ENCODE assay signal across 10 mouse cellular contexts in the genomic region with DNA sequence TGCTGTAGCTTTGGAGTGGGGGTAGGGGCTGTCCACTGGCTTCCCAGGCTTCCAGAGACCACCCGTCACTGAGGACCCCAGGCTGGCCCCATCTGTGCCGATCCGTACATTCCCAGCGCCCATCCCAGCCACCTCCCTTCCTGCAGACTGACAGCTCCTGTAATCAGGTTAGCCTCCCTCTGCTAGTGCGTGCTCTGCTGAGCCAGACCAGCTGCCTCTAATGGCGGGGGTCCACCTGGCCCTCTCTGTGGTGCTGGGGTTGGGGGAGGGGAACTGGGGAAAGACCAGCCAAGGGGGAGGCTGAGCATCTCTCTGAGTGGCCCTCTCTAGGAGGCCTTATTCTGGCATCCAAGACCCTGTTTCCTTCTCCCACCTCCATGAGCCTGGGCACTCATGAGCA. TPM values are rescaled to one million over a fixed set of nuclear protein-coding genes. Genes with fewer than 3 reads are reported as not detected.
DNase-seq lines count a peak whose midpoint lies in the region; ATAC-seq lines count a peak whose summit lies in the region.
"Had no signal": no experiment of that assay in that cellular context is flagged by ENCODE, and none has a peak within 500 bp of the region (broad histone marks: within the 10 kb centered on the region; RNA-seq: fewer than 3 reads in every experiment).

No protein-coding gene starts in this region.

- H3K4me1 ChIP-seq in heart, embryonic 12.5 days (replicated peaks) = peaks cover 99% of the 10 kb centered on the region
- peaks cover 98% of the 10 kb centered on the region for H3K4me1 ChIP-seq in embryonic facial prominence, embryonic 10.5 days
- H3K4me1 ChIP-seq in hindbrain, embryonic 10.5 days (replicated peaks) = peaks cover 97% of the 10 kb centered on the region
- peaks cover 66% of the 10 kb centered on the region for H3K4me1 ChIP-seq in midbrain, embryonic 14.5 days (ENCODE audit: control insufficient read depth, insufficient read depth, low read length)

- no peaks in the 10 kb centered on the region for H3K9me3 ChIP-seq in heart, embryonic 12.5 days (replicated peaks)
- no peaks in the 10 kb centered on the region for H3K9me3 ChIP-seq in embryonic facial prominence, embryonic 10.5 days
- no peaks in the 10 kb centered on the region for H3K9me3 ChIP-seq in hindbrain, embryonic 10.5 days
- H3K9me3 ChIP-seq in midbrain, embryonic 14.5 days (ENCODE audit: control insufficient read depth, low read length) = no peaks in the 10 kb centered on the region

- H3K9ac ChIP-seq in heart, embryonic 12.5 days = peak overlapping the region; percentile 52
- H3K9ac ChIP-seq in midbrain, embryonic 14.5 days (replicated peaks; ENCODE audit: low read length) = no peak overlapping the region

- WGBS in heart, embryonic 12.5 days = 14% methylated on average over 6 of the region's 6 CpGs
- WGBS in embryonic facial prominence, embryonic 10.5 days = 28% methylated on average over 6 of the region's 6 CpGs
- WGBS in hindbrain, embryonic 10.5 days = 39% methylated on average over 6 of the region's 6 CpGs
- WGBS in midbrain, embryonic 14.5 days = 19% methylated on average over 6 of the region's 6 CpGs

- peak overlapping the region; percentile 76 for H3K27ac ChIP-seq in heart, embryonic 12.5 days (ENCODE audit: poor library complexity, severe bottlenecking)
- H3K27ac ChIP-seq in embryonic facial prominence, embryonic 10.5 days (replicated peaks) = peak overlapping the region; percentile 69
- peak overlapping the region; percentile 73 for H3K27ac ChIP-seq in hindbrain, embryonic 10.5 days
- H3K27ac ChIP-seq in midbrain, embryonic 14.5 days (replicated peaks; ENCODE audit: low read depth, low read length) = peak overlapping the region; percentile 74

- H3K4me3 ChIP-seq in heart, embryonic 12.5 days = no peak overlapping the region
- peak overlapping the region; percentile 3; the same call in 1 of the 2 replicates for H3K4me3 ChIP-seq in embryonic facial prominence, embryonic 10.5 days
- no peak overlapping the region for H3K4me3 ChIP-seq in hindbrain, embryonic 10.5 days
- H3K4me3 ChIP-seq in midbrain, embryonic 14.5 days (replicated peaks; ENCODE audit: low read depth, low read length) = no peak overlapping the region

- no peak overlapping the region for H3K4me2 ChIP-seq in heart, embryonic 12.5 days
- no peak overlapping the region for H3K4me2 ChIP-seq in midbrain, embryonic 14.5 days (ENCODE audit: low read length)

- no peaks in the 10 kb centered on the region for H3K27me3 ChIP-seq in heart, embryonic 12.5 days (replicated peaks)
- H3K27me3 ChIP-seq in embryonic facial prominence, embryonic 10.5 days (replicated peaks; ENCODE audit: low read depth, poor library complexity, severe bottlenecking) = no peaks in the 10 kb centered on the region
- no peaks in the 10 kb centered on the region for H3K27me3 ChIP-seq in hindbrain, embryonic 10.5 days (ENCODE audit: insufficient read depth, poor library complexity, severe bottlenecking)
- H3K27me3 ChIP-seq in midbrain, embryonic 14.5 days (ENCODE audit: control insufficient read depth, insufficient read depth, low read length) = no peaks in the 10 kb centered on the region
- H3K27me3 ChIP-seq: CH12.LX had no signal

- 0 out of 2 replicates have a peak, but pooled peaks cover 4% of the 10 kb centered on the region for H3K36me3 ChIP-seq in heart, embryonic 12.5 days
- H3K36me3 ChIP-seq in embryonic facial prominence, embryonic 10.5 days (replicated peaks) = peaks cover 66% of the 10 kb centered on the region
- peaks cover 67% of the 10 kb centered on the region for H3K36me3 ChIP-seq in hindbrain, embryonic 10.5 days
- peaks cover 23% of the 10 kb centered on the region for H3K36me3 ChIP-seq in midbrain, embryonic 14.5 days (ENCODE audit: control insufficient read depth, insufficient read depth, low read length)

- no peak for ATAC-seq in heart, embryonic 12.5 days (ENCODE audit: insufficient number of reproducible peaks, low FRiP score)
- peak; percentile 44 for ATAC-seq in midbrain, embryonic 14.5 days (ENCODE audit: low FRiP score, low TSS enrichment)

- DNase-seq in heart, adult 18-20 months = no peak
- peak; percentile 51 for DNase-seq in embryonic facial prominence, embryonic 10.5 days (ENCODE audit: low spot score)
- DNase-seq in hindbrain, embryonic 10.5 days (ENCODE audit: low spot score) = no peak
- DNase-seq in midbrain, embryonic 14.5 days = no peak
- no peak for DNase-seq in layer of hippocampus, postnatal 36 days
- DNase-seq in embryo, embryonic 11 days = no peak
- DNase-seq in spleen, postnatal 14 days (ENCODE audit: low spot score in 2 of 2) = no peak
- DNase-seq: thymus, postnatal 25 days had no signal

RNA-seq across cellular contexts. Expression of a gene that starts 53.8 kb away (rescaled TPM):
- 34.2 and 41.4 TPM in 2 replicates for polyA plus RNA-seq in heart, embryonic 12.5 days (2016; fragmentation: Nextera tagmentation; extraction: Ambion mirVana)
- total RNA-seq in heart, adult 18-20 months (2021) = 10 to 100 TPM; 32.5 to 38.5 TPM
- 42.8 and 45.6 TPM in 2 replicates for polyA plus RNA-seq in embryonic facial prominence, embryonic 10.5 days (2016; fragmentation: Nextera tagmentation; extraction: Ambion mirVana)
- polyA plus RNA-seq in hindbrain, embryonic 10.5 days (2016; fragmentation: Nextera tagmentation; extraction: Ambion mirVana) = 44.4 and 60.1 TPM in 2 replicates
- 73.1 and 91.0 TPM in 2 replicates for polyA plus RNA-seq in midbrain, embryonic 14.5 days (2014; fragmentation: Nextera tagmentation; extraction: Ambion mirVana)
- total RNA-seq in layer of hippocampus, postnatal 36 days (2021) = 10 to 100 TPM; 88.1 to 94.5 TPM
